Mouse (Mus musculus): ENCODE data around the gene Cobl.
A peak's percentile ranks its signal among the peaks of the same experiment; 100 is the strongest.

GRCm38 (mm10) chr11:12290911-12291653 is 173.7 kb downstream of the Cobl start:
- TF ChIP-seq POLR2A (IDR thresholded peaks at IDR 0.05; ENCODE audit: borderline replicate concordance, insufficient read depth, low read length) = no peak
- TF ChIP-seq CTCF (IDR thresholded peaks at IDR 0.05; ENCODE audit: borderline replicate concordance, insufficient read depth, low read depth, low read length) = peak; percentile 55; the same call in 1 of the 2 replicates

Data from cerebellum, adult 2 months (tissue).